Mouse (Mus musculus): ENCODE results near the gene Dnah11.

- TF ChIP-seq POLR2A (IDR thresholded peaks at IDR 0.05; ENCODE audit: extremely low read depth, insufficient read depth, low read length) (no peak), CTCF (IDR thresholded peaks at IDR 0.05; ENCODE audit: low read depth, low read length) (no peak)
Measured at GRCm38 (mm10) chr12:118184731-118185130, 14.1 kb downstream of the Dnah11 start.

Measured in liver, adult 2 months (tissue).